Mouse (Mus musculus) bone marrow, adult 2 months (tissue): Measurements from ENCODE around the gene Lrrc15.

ENCODE experiments used
- CTCF ChIP-seq: fragments of 200-500 bp; IDR thresholded peaks from 2 replicates; pipeline ENCODE4 v1.5.1; 2011; ENCODE audit warnings: low read length, control low read depth; ENCODE audit not compliant: control insufficient read depth, insufficient read depth
- POLR2A ChIP-seq: fragments of 200-500 bp; IDR thresholded peaks from 2 replicates; pipeline ENCODE4 v1.6.1; 2011; ENCODE audit warnings: low read depth, mild to moderate bottlenecking, control low read depth, low read length, borderline replicate concordance; ENCODE audit not compliant: control insufficient read depth

- no peak for TF ChIP-seq POLR2A
- no peak for TF ChIP-seq CTCF
Observed at GRCm38 (mm10) chr16:30275558-30276340, 7.3 kb downstream of the Lrrc15 start.
